ENCODE assay signal across 20 mouse cellular contexts in genomic region chr8:92176101-92176500, GRCm38 (mm10).
A peak's percentile ranks its signal among the peaks of the same experiment; 100 is the strongest.
DNase-seq lines count a peak whose midpoint lies in the region; ATAC-seq and TF ChIP-seq lines count a peak whose summit lies in the region.
"Had no signal": no experiment of that assay in that cellular context is flagged by ENCODE, and none has a peak within 500 bp of the region (broad histone marks: within the 10 kb centered on the region; RNA-seq: fewer than 3 reads in every experiment).

No protein-coding gene starts in this region.

- no peaks in the 10 kb centered on the region for H3K9me3 ChIP-seq in forebrain, embryonic 11.5 days (ENCODE audit: control insufficient read depth, low read length)
- H3K9me3 ChIP-seq: embryonic facial prominence, embryonic 13.5 days; heart, embryonic 12.5 days; hindbrain, embryonic 10.5 days had no signal

- TF ChIP-seq CTCF in lung, adult 2 months (IDR thresholded peaks at IDR 0.05; ENCODE audit: insufficient read depth, low read length) = no peak
- no peak for TF ChIP-seq CTCF in Patski (IDR thresholded peaks at IDR 0.05)

- H3K36me3 ChIP-seq in forebrain, embryonic 11.5 days (ENCODE audit: control insufficient read depth, insufficient read depth, low read length) = no peaks in the 10 kb centered on the region
- H3K36me3 ChIP-seq: embryonic facial prominence, embryonic 13.5 days; heart, embryonic 12.5 days; hindbrain, embryonic 10.5 days had no signal

- H3K4me1 ChIP-seq in lung, adult 2 months (ENCODE audit: control insufficient read depth, insufficient read depth, low read length) = no peaks in the 10 kb centered on the region
- no peaks in the 10 kb centered on the region for H3K4me1 ChIP-seq in forebrain, embryonic 11.5 days (replicated peaks; ENCODE audit: control insufficient read depth, insufficient read depth, low read length)
- H3K4me1 ChIP-seq: heart, embryonic 12.5 days; hindbrain, embryonic 10.5 days had no signal

- H3K9ac ChIP-seq in forebrain, embryonic 11.5 days (ENCODE audit: low read length) = no peak overlapping the region
- H3K9ac ChIP-seq: embryonic facial prominence, embryonic 13.5 days; heart, embryonic 12.5 days; hindbrain, embryonic 14.5 days had no signal

- no peaks in the 10 kb centered on the region for H3K27me3 ChIP-seq in Patski
- H3K27me3 ChIP-seq in forebrain, embryonic 11.5 days (ENCODE audit: control insufficient read depth, insufficient read depth, low read length) = no peaks in the 10 kb centered on the region; the same call in 1 of the 2 replicates
- H3K27me3 ChIP-seq: embryonic facial prominence, embryonic 13.5 days; heart, embryonic 12.5 days had no signal

- in situ Hi-C loops in Patski (cut with MboI; ENCODE audit: low pct_unique_long_range_greater_than_20kb) = no loop called here

- POLR2A ChIA-PET in Patski (lab: Charles Lee) = no interaction called here

- ATAC-seq in Patski = peak; percentile 38
- ATAC-seq in forebrain, embryonic 11.5 days (replicated peaks; ENCODE audit: low FRiP score) = no peak
- ATAC-seq: activated CD4-positive, CD25-positive, alpha-beta regulatory T cell, adult 4 months; forebrain, embryonic 14.5 days had no signal

- H3K4me2 ChIP-seq in forebrain, embryonic 11.5 days (ENCODE audit: low read depth, low read length, severe bottlenecking) = no peak overlapping the region
- H3K4me2 ChIP-seq: embryonic facial prominence, embryonic 13.5 days; heart, embryonic 12.5 days; hindbrain, embryonic 14.5 days had no signal

- CTCF ChIA-PET in Patski (lab: Charles Lee) = no interaction called here

- H3K4me3 ChIP-seq in lung, adult 2 months (replicated peaks; ENCODE audit: extremely low read depth, low read depth, low read length) = no peak overlapping the region
- no peak overlapping the region for H3K4me3 ChIP-seq in forebrain, embryonic 11.5 days (ENCODE audit: low read depth, low read length)
- H3K4me3 ChIP-seq: embryonic facial prominence, embryonic 13.5 days; gastrocnemius, adult 2 months; heart, embryonic 12.5 days; hindbrain, embryonic 10.5 days had no signal

- TF ChIP-seq POLR2A in lung, adult 2 months (IDR thresholded peaks at IDR 0.05; ENCODE audit: borderline replicate concordance, extremely low read depth, low read depth, low read length) = no peak

- peak; percentile 10 for DNase-seq in left cerebral cortex, adult 11 months (ENCODE audit: low spot score)
- DNase-seq in left cerebral cortex, adult 8-10 months (ENCODE audit: low spot score in 2 of 2) = no peak
- peak; percentile 19 for DNase-seq in lung, postnatal 36 days
- DNase-seq in lung, adult 2 months = no peak
- peak; percentile 28 for DNase-seq in Patski (ENCODE audit: low read depth, low spot score)
- DNase-seq in telencephalon, adult 2 months (ENCODE audit: low read depth, low spot score) = peak; percentile 18
- no peak for DNase-seq in forebrain, embryonic 11.5 days (ENCODE audit: low spot score)
- no peak for DNase-seq in layer of hippocampus, postnatal 25 days (ENCODE audit: extremely low spot score in 1 of 2, low spot score in 1 of 2)
- DNase-seq: adrenal gland, postnatal 14 days; cerebellum, adult 18-20 months; cerebellum, adult 9-11 months; cerebellum, postnatal 36 days; gastrocnemius, adult 2 months; gastrocnemius, postnatal 25 days had no signal

- 69% methylated on average over 5 of the region's 5 CpGs for WGBS in lung, adult 2 months
- WGBS in forebrain, embryonic 11.5 days = 68% methylated on average over 5 of the region's 5 CpGs

- no peak overlapping the region for H3K27ac ChIP-seq in forebrain, embryonic 11.5 days (ENCODE audit: low read depth, low read length)
- H3K27ac ChIP-seq: embryonic facial prominence, embryonic 13.5 days; gastrocnemius, adult 2 months; hindbrain, embryonic 10.5 days; hindbrain, embryonic 14.5 days had no signal

Comparison
In these comparisons a context has a peak if more than half of its experiments do, and no peak if none do; other contexts are left out.
1. DNase-seq: peak in left cerebral cortex, adult 11 months (single experiment), lung, postnatal 36 days (single experiment), Patski (single experiment) and telencephalon, adult 2 months (single experiment); none in left cerebral cortex, adult 8-10 months (0 of 2), lung, adult 2 months (single experiment), forebrain, embryonic 11.5 days (single experiment) and layer of hippocampus, postnatal 25 days (0 of 2).